8 mouse cellular contexts compared by ENCODE assay signal in genomic region chr13:37509352-37509851, GRCm38 (mm10).
DNase-seq lines count a peak whose midpoint lies in the region; ATAC-seq and TF ChIP-seq lines count a peak whose summit lies in the region.

No protein-coding gene starts in this region.

- DNase-seq in midbrain, embryonic 11.5 days (ENCODE audit: low spot score, missing footprints) = peak; percentile 87
- no peak for DNase-seq in forebrain, postnatal 0 days
- DNase-seq in kidney, postnatal 0 days (ENCODE audit: low spot score) = peak; percentile 59
- DNase-seq in lung, postnatal 4 days = peak; percentile 69 to 86
- DNase-seq in layer of hippocampus, postnatal 36 days = no peak
- no peak for DNase-seq in right cerebral cortex, postnatal 10 days (ENCODE audit: low spot score in 2 of 2)

- ATAC-seq in midbrain, embryonic 11.5 days (ENCODE audit: low FRiP score) = peak; percentile 67
- no peak for ATAC-seq in midbrain, embryonic 16.5 days
- ATAC-seq in forebrain, postnatal 0 days = peak; percentile 2; the same call in 1 of the 2 replicates
- ATAC-seq in kidney, postnatal 0 days (replicated peaks; ENCODE audit: low FRiP score, low read depth) = 0 out of 2 replicates have a peak, but pooled peaks have one; percentile 15
- ATAC-seq in erythroblast, adult 5-6 weeks (replicated peaks; ENCODE audit: low FRiP score, poor library complexity, severe bottlenecking) = no peak

- peaks cover 13% of the 10 kb centered on the region; the same call in 1 of the 2 replicates for H3K27me3 ChIP-seq in midbrain, embryonic 11.5 days (ENCODE audit: control insufficient read depth, insufficient read depth, low read length)
- 0 out of 2 replicates have a peak, but pooled peaks cover 2% of the 10 kb centered on the region for H3K27me3 ChIP-seq in midbrain, embryonic 16.5 days (ENCODE audit: control insufficient read depth, insufficient read depth, low read depth, low read length)
- H3K27me3 ChIP-seq in forebrain, postnatal 0 days (ENCODE audit: insufficient read depth, low read length) = no peaks in the 10 kb centered on the region
- no peaks in the 10 kb centered on the region for H3K27me3 ChIP-seq in kidney, postnatal 0 days (ENCODE audit: insufficient read depth, low read length)

- WGBS in midbrain, embryonic 11.5 days = 44% methylated on average over 12 of the region's 12 CpGs
- WGBS in midbrain, embryonic 16.5 days = 21% methylated on average over 12 of the region's 12 CpGs
- 29% methylated on average over 12 of the region's 12 CpGs for WGBS in forebrain, postnatal 0 days
- 11% methylated on average over 12 of the region's 12 CpGs for WGBS in kidney, postnatal 0 days

- peak overlapping the region; percentile 32; the same call in 1 of the 2 replicates for H3K27ac ChIP-seq in midbrain, embryonic 11.5 days (ENCODE audit: low read depth, low read length)
- H3K27ac ChIP-seq in midbrain, embryonic 16.5 days (ENCODE audit: low read length) = no peak overlapping the region
- no peak overlapping the region for H3K27ac ChIP-seq in forebrain, postnatal 0 days (ENCODE audit: low read depth, low read length)
- peak overlapping the region; percentile 78 for H3K27ac ChIP-seq in kidney, postnatal 0 days

- H3K4me3 ChIP-seq in midbrain, embryonic 11.5 days (ENCODE audit: low read depth, low read length) = no peak overlapping the region
- H3K4me3 ChIP-seq in midbrain, embryonic 16.5 days (ENCODE audit: low read depth, low read length) = no peak overlapping the region
- H3K4me3 ChIP-seq in forebrain, postnatal 0 days (ENCODE audit: low read depth, low read length) = no peak overlapping the region
- H3K4me3 ChIP-seq in kidney, postnatal 0 days (replicated peaks; ENCODE audit: low read depth, low read length) = no peak overlapping the region

- peaks cover 13% of the 10 kb centered on the region for H3K4me1 ChIP-seq in midbrain, embryonic 11.5 days (ENCODE audit: control insufficient read depth, insufficient read depth, low read length)
- H3K4me1 ChIP-seq in midbrain, embryonic 16.5 days (ENCODE audit: control insufficient read depth, insufficient read depth, low read length) = peaks cover 19% of the 10 kb centered on the region
- H3K4me1 ChIP-seq in forebrain, postnatal 0 days (ENCODE audit: insufficient read depth) = 0 out of 2 replicates have a peak, but pooled peaks cover 3% of the 10 kb centered on the region
- H3K4me1 ChIP-seq in kidney, postnatal 0 days (replicated peaks; ENCODE audit: insufficient read depth, low read length) = peaks cover 28% of the 10 kb centered on the region

- H3K4me2 ChIP-seq in midbrain, embryonic 11.5 days = no peak overlapping the region
- no peak overlapping the region for H3K4me2 ChIP-seq in midbrain, embryonic 16.5 days (ENCODE audit: low read length)
- no peak overlapping the region for H3K4me2 ChIP-seq in forebrain, postnatal 0 days (ENCODE audit: low read depth)
- peak overlapping the region; percentile 0; the same call in 1 of the 2 replicates for H3K4me2 ChIP-seq in kidney, postnatal 0 days (ENCODE audit: low read length)

- H3K9ac ChIP-seq in midbrain, embryonic 11.5 days (ENCODE audit: low read length) = no peak overlapping the region
- no peak overlapping the region for H3K9ac ChIP-seq in midbrain, embryonic 16.5 days (ENCODE audit: low read depth, low read length)
- H3K9ac ChIP-seq in forebrain, postnatal 0 days = no peak overlapping the region
- no peak overlapping the region for H3K9ac ChIP-seq in kidney, postnatal 0 days (ENCODE audit: low read depth, low read length)

- H3K9me3 ChIP-seq in midbrain, embryonic 11.5 days (ENCODE audit: control insufficient read depth, low read length) = no peaks in the 10 kb centered on the region
- H3K9me3 ChIP-seq in midbrain, embryonic 16.5 days (replicated peaks; ENCODE audit: control insufficient read depth, low read length, poor library complexity, severe bottlenecking) = no peaks in the 10 kb centered on the region
- H3K9me3 ChIP-seq in forebrain, postnatal 0 days (ENCODE audit: low read length) = no peaks in the 10 kb centered on the region
- no peaks in the 10 kb centered on the region for H3K9me3 ChIP-seq in kidney, postnatal 0 days (replicated peaks; ENCODE audit: low read length)

- no peaks in the 10 kb centered on the region for H3K36me3 ChIP-seq in midbrain, embryonic 11.5 days (ENCODE audit: control insufficient read depth, insufficient read depth, low read length)
- no peaks in the 10 kb centered on the region for H3K36me3 ChIP-seq in midbrain, embryonic 16.5 days (ENCODE audit: control insufficient read depth, insufficient read depth, low read length)
- H3K36me3 ChIP-seq in forebrain, postnatal 0 days (ENCODE audit: insufficient read depth) = no peaks in the 10 kb centered on the region
- no peaks in the 10 kb centered on the region for H3K36me3 ChIP-seq in kidney, postnatal 0 days (ENCODE audit: insufficient read depth, low read length)

- TF ChIP-seq CTCF in forebrain, postnatal 0 days (IDR thresholded peaks at IDR 0.05; ENCODE audit: low read depth) = no peak
- no peak for TF ChIP-seq CTCF in kidney, postnatal 0 days (IDR thresholded peaks at IDR 0.05; ENCODE audit: low read depth)

Comparison
In these comparisons a context has a peak if more than half of its experiments do, and no peak if none do; other contexts are left out.
1. ATAC-seq: peak in midbrain, embryonic 11.5 days (single experiment), forebrain, postnatal 0 days (single experiment) and kidney, postnatal 0 days (single experiment); none in midbrain, embryonic 16.5 days (single experiment) and erythroblast, adult 5-6 weeks (single experiment).
2. H3K27ac ChIP-seq: peak in midbrain, embryonic 11.5 days (single experiment) and kidney, postnatal 0 days (single experiment); none in midbrain, embryonic 16.5 days (single experiment) and forebrain, postnatal 0 days (single experiment).
3. DNase-seq: peak in midbrain, embryonic 11.5 days (single experiment), kidney, postnatal 0 days (single experiment) and lung, postnatal 4 days (2 of 2); none in forebrain, postnatal 0 days (single experiment), layer of hippocampus, postnatal 36 days (0 of 2) and right cerebral cortex, postnatal 10 days (0 of 2).